Mouse (Mus musculus): ENCODE data around the gene Gys1.
"Not testable (repeated sequence)": the region's sequence is repeated elsewhere in the genome, so short reads cannot be mapped to it uniquely, and the experiment has no call there.

Gene Gys1

GRCm38 (mm10) chr7:45484985-45485384 is 50.3 kb downstream of the Gys1 start:
- DNase-seq, result not testable (repeated sequence)

GRCm38 (mm10) chr7:45486158-45486557 is 51.5 kb downstream of the Gys1 start:
- no peak for DNase-seq

- no peak for DNase-seq
These were observed 52.2 kb downstream of the Gys1 start, which contains the start of gene Gm45808 for GRCm38 (mm10) chr7:45486761-45487415. Gene Gm45808 (minus strand): TSS chr7:45486811.

GRCm38 (mm10) chr7:45487861-45488292 is 53.2 kb downstream of the Gys1 start:
- DNase-seq, result no peak

- DNase-seq, result peak; percentile 78 to 79
These were observed 53.9 kb downstream of the Gys1 start, which contains the start of gene Dhdh for GRCm38 (mm10) chr7:45488293-45489204. Gene Dhdh (minus strand): TSS chr7:45488805.

- DNase-seq, result no peak
These were observed 54.9 kb downstream of the Gys1 start for GRCm38 (mm10) chr7:45489578-45489977.

GRCm38 (mm10) chr7:45490822-45491221 is 56.2 kb downstream of the Gys1 start:
- DNase-seq, result no peak

GRCm38 (mm10) chr7:45491264-45491663 is 56.6 kb downstream of the Gys1 start:
- DNase-seq, result no peak

GRCm38 (mm10) chr7:45492225-45492844 is 57.7 kb downstream of the Gys1 start:
- no peak for DNase-seq

- DNase-seq, result peak; percentile 72
These were observed 58.3 kb downstream of the Gys1 start for GRCm38 (mm10) chr7:45492951-45493350.

GRCm38 (mm10) chr7:45494548-45494947 is 59.9 kb downstream of the Gys1 start:
- no peak for DNase-seq

- DNase-seq, result no peak
These were observed 63.8 kb downstream of the Gys1 start for GRCm38 (mm10) chr7:45498427-45498826.

All from cerebellum, postnatal 10 days (tissue).